Mouse (Mus musculus): Measurements from ENCODE around the gene Fam208a. TPM values are rescaled to one million over a fixed set of nuclear protein-coding genes. Genes with fewer than 3 reads are reported as not detected.
A peak's percentile ranks its signal among the peaks of the same experiment; 100 is the strongest.

Fam208a gene
- polyA plus RNA-seq, 2 experiments: 2.2 to 9.0 TPM

DNA sequence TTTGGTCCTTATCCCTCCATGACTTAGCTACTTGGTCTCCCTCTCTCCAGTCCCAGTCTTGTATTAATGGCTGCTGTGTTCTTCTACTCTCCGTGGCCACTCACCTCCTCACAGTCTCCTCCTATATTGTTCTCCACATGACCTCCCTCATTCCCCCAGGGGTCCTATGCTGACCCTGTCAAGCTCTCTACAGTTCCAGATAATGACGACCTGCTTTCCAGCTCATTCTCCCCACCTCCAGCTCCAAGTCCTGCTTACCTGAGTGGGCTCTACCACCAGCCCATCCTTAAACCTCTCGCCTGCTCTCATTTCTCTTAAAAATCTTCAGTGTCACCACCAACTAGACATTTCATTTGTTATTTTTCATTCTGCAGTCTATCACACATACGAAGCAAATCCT is 72.5 kb downstream of the Fam208a start:
- Histone ChIP-seq H3K9ac (replicated peaks) (no peak overlapping the region), H3K27me3 (ENCODE audit: control insufficient read depth, insufficient read depth, low read length) (no peaks in the 10 kb centered on the region), H3K9me3 (ENCODE audit: control insufficient read depth, low read length) (no peaks in the 10 kb centered on the region), H3K27ac (no peak overlapping the region), H3K4me2 (ENCODE audit: low read depth) (no peak overlapping the region), H3K36me3 (replicated peaks; ENCODE audit: control insufficient read depth, insufficient read depth, low read depth) (no peaks in the 10 kb centered on the region; the same call in 1 of the 2 replicates), H3K4me3 (ENCODE audit: insufficient read depth in 1 of 2, low read depth in 2 of 2, low read length in 2 of 2) (no peak overlapping the region), H3K4me1 (replicated peaks; ENCODE audit: control insufficient read depth in 2 of 2, insufficient read depth in 2 of 2, low read length in 1 of 2) (no peaks in the 10 kb centered on the region)
- whole genome bisulfite sequencing (ENCODE audit: insufficient replicate concordance): 68% methylated on average over 4 of the region's 4 CpGs
- no peak for DNase-seq (ENCODE audit: low read depth in 3 of 3, low spot score in 3 of 3)
- no peak for TF ChIP-seq CTCF (IDR thresholded peaks at IDR 0.05; ENCODE audit: low read depth)
- no peak for TF ChIP-seq EP300 (IDR thresholded peaks at IDR 0.05; ENCODE audit: low read depth)
- ATAC-seq (ENCODE audit: insufficient read depth): no peak

DNA sequence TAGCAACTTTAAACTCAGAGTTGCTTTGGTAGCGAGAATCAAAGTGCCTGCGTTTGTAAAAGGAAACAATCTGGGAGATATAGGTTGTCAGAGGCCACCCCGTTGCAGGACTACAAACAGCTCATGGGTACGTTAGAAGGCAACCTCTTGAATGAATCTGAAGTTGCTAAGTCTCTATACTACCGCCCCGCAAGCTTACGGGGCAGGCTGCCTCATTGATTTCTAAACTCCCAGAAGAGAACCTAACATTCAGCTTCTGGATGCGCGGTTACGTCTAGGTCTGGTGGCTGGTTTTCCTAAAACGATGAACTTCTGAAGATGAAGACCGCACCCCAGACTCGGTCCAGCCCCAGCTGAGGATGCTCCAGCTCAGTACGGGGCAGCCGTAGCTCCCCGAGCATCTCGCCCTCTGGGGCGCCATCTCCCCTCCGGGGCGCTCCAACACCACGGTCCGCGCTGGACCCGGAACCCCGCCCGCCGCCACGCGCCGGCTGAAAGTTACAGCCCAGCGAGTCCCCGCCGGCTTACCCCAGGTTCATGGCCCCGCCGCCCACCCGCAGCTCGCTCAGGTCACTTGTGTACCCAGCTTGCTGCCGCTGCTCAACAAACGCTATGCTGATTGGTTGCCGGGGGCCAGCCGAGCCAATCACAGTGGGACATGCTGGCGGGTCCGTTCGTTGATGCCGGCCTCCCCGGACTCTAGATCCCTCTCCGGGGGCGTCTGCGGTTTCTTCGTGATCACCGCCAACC is 79.4 kb downstream of the Fam208a start, which contains the start of gene Ccdc66:
Gene Ccdc66 (minus strand): TSS at position 567 of the 750 bp plus-strand sequence.
- Histone ChIP-seq H3K4me2 (ENCODE audit: low read depth) (peak within 1 kb of the TSS; percentile 92), H3K4me3 (ENCODE audit: insufficient read depth in 1 of 2, low read depth in 2 of 2, low read length in 2 of 2) (peak within 1 kb of the TSS; percentile 86 to 89), H3K4me1 (replicated peaks; ENCODE audit: control insufficient read depth in 2 of 2, insufficient read depth in 2 of 2, low read length in 1 of 2) (peaks cover 4 to 8% of the 10 kb centered on the region in 2 experiments), H3K9ac (replicated peaks) (peak within 1 kb of the TSS; percentile 57), H3K9me3 (ENCODE audit: control insufficient read depth, low read length) (no peaks in the 10 kb centered on the region), H3K27me3 (ENCODE audit: control insufficient read depth, insufficient read depth, low read length) (no peaks in the 10 kb centered on the region), H3K27ac (no peak within 1 kb of the TSS), H3K36me3 (replicated peaks; ENCODE audit: control insufficient read depth, insufficient read depth, low read depth) (no peaks in the 10 kb centered on the region)
- WGBS (ENCODE audit: insufficient replicate concordance): under 1% methylated on average over 51 of the region's 51 CpGs
- no peak for TF ChIP-seq CTCF (IDR thresholded peaks at IDR 0.05; ENCODE audit: low read depth)
- no peak for TF ChIP-seq EP300 (IDR thresholded peaks at IDR 0.05; ENCODE audit: low read depth)
- peak; percentile 81 to 82 (median 81) for DNase-seq (ENCODE audit: low read depth in 3 of 3, low spot score in 3 of 3)
- ATAC-seq (ENCODE audit: insufficient read depth): peak; percentile 97

DNA sequence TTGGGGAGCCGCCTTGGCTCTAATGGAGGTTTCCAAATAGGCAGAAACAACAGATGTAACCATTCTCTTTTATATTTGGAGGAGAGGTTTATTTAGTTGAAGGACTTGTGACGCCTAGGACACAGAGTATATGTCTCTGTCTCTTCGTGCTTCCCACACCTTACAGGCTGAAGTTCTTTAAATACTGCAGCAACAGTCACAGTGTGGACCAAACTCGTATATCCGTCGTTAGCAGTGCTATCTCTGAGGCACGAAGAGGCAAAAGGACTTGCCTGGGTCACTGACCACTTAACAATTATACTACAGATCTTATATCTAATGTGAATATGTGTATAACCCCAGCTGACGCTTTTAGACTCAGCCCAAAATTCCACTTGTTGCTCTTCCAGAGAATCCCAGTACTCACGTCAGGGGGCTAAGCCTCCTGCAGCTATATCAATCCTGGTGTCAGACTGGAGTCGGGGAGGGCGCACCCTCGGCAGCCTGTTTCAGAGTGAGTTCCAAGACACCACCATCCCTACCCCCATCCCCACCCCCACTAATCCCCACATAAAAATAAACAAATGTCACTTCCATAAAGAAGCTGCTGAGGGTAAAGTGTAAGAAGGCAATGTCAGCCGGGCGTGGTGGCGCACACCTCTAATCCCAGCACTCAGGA is 80.1 kb downstream of the Fam208a start:
- Histone ChIP-seq H3K4me3 (ENCODE audit: insufficient read depth in 1 of 2, low read depth in 2 of 2, low read length in 2 of 2) (peak overlapping the region; percentile 86 to 89), H3K9me3 (ENCODE audit: control insufficient read depth, low read length) (no peaks in the 10 kb centered on the region), H3K36me3 (replicated peaks; ENCODE audit: control insufficient read depth, insufficient read depth, low read depth) (no peaks in the 10 kb centered on the region), H3K4me1 (replicated peaks; ENCODE audit: control insufficient read depth in 2 of 2, insufficient read depth in 2 of 2, low read length in 1 of 2) (peaks cover 4 to 8% of the 10 kb centered on the region in 2 experiments), H3K4me2 (ENCODE audit: low read depth) (peak overlapping the region; percentile 92), H3K27ac (no peak overlapping the region), H3K27me3 (ENCODE audit: control insufficient read depth, insufficient read depth, low read length) (no peaks in the 10 kb centered on the region), H3K9ac (replicated peaks) (peak overlapping the region; percentile 57)
- ATAC-seq (ENCODE audit: insufficient read depth): peak; percentile 55
- WGBS (ENCODE audit: insufficient replicate concordance): 34% methylated on average over 15 of the region's 15 CpGs
- TF ChIP-seq CTCF (IDR thresholded peaks at IDR 0.05; ENCODE audit: low read depth): no peak
- no peak for TF ChIP-seq EP300 (IDR thresholded peaks at IDR 0.05; ENCODE audit: low read depth)
- DNase-seq (ENCODE audit: low read depth in 3 of 3, low spot score in 3 of 3): no peak

DNA sequence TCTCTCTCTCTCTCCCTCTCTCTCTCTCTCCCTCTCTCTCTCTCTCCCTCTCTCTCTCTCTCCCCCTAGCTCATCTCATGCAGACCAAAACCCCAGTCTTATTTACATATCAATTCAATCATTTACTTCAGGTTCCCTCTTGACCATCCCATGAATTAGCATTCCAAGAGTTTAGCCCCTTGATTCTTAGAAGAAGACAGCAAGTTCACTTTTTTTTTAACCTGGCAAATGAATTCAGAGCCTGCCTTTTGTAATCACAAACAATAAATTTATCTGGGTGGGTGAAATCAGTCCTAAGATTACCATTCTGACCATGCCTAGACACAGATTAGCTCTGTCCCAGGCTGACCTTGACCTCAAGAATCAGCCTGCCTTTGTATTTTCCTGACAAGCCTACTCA is 95.9 kb downstream of the Fam208a start:
- Histone ChIP-seq H3K4me1 (replicated peaks; ENCODE audit: control insufficient read depth in 2 of 2, insufficient read depth in 2 of 2, low read length in 1 of 2) (no peaks in the 10 kb centered on the region), H3K9ac (replicated peaks) (no peak overlapping the region), H3K4me2 (ENCODE audit: low read depth) (no peak overlapping the region), H3K36me3 (replicated peaks; ENCODE audit: control insufficient read depth, insufficient read depth, low read depth) (no peaks in the 10 kb centered on the region), H3K27me3 (ENCODE audit: control insufficient read depth, insufficient read depth, low read length) (no peaks in the 10 kb centered on the region), H3K4me3 (ENCODE audit: insufficient read depth in 1 of 2, low read depth in 2 of 2, low read length in 2 of 2) (no peak overlapping the region), H3K9me3 (ENCODE audit: control insufficient read depth, low read length) (no peaks in the 10 kb centered on the region), H3K27ac (no peak overlapping the region)
- no peak for TF ChIP-seq CTCF (IDR thresholded peaks at IDR 0.05; ENCODE audit: low read depth)
- TF ChIP-seq EP300 (IDR thresholded peaks at IDR 0.05; ENCODE audit: low read depth): no peak
- DNase-seq (ENCODE audit: low read depth in 3 of 3, low spot score in 3 of 3) (no peak), ATAC-seq (ENCODE audit: insufficient read depth) (no peak)

Small RNAs within 50 kb of the gene (microRNA-seq; reads per million reads assigned to microRNA genes)
- not detected for gene Gm23633

Other genes with a start within 250 kb of the Fam208a start
- gene Ccdc66, start 79.6 kb downstream of the Fam208a start, polyA plus RNA-seq (2012; rRNA removed): 1.7 and 3.4 TPM in 2 replicates
- 2.6 and 2.9 TPM in 2 replicates for gene Ccdc66, start 79.6 kb downstream of the Fam208a start, polyA plus RNA-seq (2014; fragmentation: Nextera tagmentation; extraction: Ambion mirVana)
- gene Erc2, start 193.6 kb downstream of the Fam208a start, polyA plus RNA-seq (2012; rRNA removed): 0.52 and 0.69 TPM in 2 replicates
- gene Erc2, start 193.6 kb downstream of the Fam208a start, polyA plus RNA-seq (2014; fragmentation: Nextera tagmentation; extraction: Ambion mirVana): 0.52 and 0.99 TPM in 2 replicates

Measured in liver, embryonic 14.5 days (tissue).